Mouse (Mus musculus) B cell, adult 2 months (primary cell): ENCODE data around the gene Ttll5.
A peak's percentile ranks its signal among the peaks of the same experiment; 100 is the strongest.

Experiments used
- DNase-seq, 2 experiments: peaks; one replicate each; pipeline ENCODE4 v3.0.0; 2022

Ttll5 gene

DNA sequence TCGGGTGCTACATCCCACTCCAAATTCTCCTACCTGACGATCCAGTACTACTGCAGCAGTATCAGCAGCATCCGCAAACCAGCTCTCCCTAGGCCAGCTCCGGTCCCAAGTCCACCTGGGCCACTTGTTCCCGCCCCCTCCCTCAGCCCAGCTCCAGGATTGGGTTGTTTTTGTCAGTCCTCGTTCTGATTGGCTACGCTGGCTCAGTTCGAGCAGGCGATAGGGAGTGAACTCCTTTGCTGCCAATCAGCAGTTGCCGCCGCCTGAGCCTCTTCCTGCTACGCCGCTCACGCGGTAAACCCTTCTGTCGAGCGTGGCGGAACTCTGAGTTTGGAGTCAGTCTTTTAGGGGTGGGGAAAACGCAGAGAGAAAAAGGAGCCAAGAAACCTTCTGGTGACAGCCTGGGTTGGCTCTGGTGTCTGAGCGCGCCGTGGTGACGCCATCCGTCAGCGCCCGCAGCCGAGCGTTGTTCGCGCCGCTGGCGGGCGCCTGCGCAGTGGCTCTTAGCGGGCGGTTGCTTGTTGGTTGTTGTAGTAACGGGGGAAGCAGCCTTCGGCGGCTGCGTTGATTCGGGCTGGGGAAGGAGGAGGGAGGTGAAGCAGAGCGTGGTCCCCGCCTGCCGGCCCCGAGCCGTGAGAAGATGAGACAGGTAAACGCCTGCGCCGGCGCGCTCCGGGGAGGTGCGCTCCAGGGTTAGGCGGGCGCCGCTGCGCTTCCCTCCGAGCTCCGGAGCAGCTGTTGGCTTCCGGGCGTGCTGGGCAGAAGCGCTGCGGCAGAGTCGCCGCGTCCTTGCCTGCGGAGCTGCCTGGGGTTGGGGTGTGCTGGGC, at the start of gene Ttll5, which contains the start of gene Erg28:
TSS of gene Ttll5 (plus strand) at position 222 of the 827 bp plus-strand sequence.
TSS of gene Erg28 (minus strand) at position 113 of the 827 bp plus-strand sequence.
- peak; percentile 95 to 97 for DNase-seq

DNA sequence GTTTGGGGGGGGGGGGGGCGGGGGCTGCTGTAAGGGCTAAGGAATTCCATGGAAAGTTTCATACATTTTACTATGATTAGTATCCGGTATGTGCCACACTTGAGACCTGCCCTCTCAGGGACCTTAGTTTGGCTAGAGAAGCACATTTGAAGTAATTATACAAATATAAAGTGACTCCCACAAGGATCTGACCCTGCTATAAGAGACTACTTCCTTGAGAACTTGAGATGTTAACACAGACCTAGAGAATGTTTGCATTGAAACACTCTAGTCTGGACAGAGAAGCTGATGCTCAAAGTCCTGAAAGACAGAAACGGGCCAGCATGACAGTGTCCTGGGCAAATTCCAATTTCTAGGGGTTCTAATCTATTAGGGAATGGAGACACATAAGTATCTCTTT, 45.5 kb upstream of the Ttll5 start:
- DNase-seq: no peak

DNA sequence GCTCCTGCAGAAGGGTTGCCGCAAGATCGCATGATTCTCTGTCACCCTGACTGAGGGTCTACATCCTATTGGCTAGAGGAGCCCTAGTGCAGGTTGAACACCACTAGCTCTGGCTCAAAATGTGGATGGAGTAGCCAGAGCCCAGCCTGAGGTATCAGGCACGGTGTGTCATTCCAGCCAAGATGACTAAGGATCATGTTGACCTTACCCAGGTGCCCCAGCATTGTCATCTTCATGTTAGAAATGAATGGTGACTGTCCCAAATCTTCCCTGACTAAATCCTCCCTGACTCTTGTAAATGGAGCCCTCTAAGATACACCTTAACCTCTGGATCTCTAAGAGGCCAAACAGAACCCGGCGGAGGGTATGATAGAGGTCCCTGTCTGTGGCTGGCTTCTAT, 44.8 kb upstream of the Ttll5 start:
- no peak for DNase-seq

DNA sequence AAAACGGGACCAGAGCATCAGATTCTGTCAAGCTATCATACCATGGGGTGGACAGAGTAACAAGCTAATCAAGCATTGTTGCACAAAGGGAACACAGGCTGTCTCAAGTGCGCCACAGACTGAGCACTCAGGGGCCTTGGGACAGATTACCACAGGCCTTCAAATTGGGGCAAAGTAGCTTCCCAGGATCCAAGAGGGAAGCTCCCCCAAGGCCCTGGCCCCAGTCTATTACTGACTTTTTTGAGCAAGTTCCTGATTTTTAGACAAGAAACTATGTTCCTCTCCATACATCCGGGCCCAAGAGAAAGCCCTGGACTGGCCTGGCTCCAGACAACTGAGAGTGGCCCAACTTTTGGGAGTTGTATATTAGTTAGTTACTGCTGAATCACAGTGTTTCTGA, 42.9 kb upstream of the Ttll5 start:
- DNase-seq: no peak

DNA sequence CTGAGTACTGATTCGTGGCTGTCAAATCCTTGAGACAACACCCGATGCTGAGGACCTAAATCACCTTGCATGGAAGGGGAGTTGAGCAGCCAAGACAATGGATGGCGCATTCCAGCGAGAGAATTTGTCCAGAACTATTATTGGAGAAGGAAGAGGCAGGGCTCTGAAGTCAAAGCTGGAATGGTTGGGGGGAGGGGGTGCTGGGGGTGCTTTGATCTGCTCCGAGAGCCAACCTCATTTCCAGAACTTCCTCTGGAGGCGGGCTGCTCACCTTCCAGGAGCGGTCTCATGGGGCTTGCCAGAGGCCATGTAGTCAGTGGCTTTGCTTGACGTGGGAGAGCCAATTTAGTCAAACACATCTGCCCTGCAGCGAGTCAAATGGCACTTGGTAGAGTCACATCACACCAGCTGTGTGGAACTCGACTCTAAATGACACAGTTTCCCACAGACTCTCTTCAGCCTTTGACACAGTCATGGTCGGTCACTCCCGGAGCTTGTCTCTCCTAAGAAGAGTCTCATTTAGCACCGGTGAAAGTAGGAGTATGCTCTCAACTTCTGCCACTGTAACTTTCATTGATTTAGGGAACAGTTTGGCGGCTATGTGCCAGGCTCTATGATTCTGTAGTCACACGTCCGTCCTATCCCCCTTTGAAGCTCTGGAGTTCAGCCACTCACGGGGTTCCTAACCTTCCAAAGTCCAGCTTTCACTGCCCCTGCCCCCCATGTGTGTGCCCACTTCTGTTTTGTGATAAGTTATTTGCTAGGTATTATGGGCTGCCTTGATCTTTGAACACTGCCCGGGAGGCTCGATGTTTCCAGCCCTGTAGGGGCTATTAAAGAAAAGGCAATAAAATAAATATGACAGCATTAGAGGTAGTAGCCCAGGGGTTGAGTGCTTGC, 39.3 kb upstream of the Ttll5 start:
- DNase-seq: no peak

DNA sequence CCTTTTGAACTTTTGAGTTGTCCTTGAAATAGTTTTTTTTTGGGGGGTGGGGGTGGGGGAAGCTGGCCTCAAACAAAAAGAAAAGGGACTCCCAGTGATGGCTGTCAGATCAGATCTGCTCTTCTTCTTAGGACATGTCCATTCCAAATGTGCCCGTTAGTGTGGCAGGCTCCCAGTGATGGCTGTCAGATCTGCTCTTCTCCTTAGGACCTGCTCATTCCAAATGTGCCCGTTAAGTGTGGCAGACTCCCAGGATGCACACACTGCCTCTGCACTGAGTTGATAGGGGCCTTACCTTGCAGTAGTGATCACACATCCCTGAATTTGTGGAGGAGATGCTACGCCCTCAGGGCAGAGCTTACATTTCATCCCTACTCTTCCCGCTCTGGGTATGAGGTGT, 32.3 kb upstream of the Ttll5 start:
- DNase-seq: no peak

DNA sequence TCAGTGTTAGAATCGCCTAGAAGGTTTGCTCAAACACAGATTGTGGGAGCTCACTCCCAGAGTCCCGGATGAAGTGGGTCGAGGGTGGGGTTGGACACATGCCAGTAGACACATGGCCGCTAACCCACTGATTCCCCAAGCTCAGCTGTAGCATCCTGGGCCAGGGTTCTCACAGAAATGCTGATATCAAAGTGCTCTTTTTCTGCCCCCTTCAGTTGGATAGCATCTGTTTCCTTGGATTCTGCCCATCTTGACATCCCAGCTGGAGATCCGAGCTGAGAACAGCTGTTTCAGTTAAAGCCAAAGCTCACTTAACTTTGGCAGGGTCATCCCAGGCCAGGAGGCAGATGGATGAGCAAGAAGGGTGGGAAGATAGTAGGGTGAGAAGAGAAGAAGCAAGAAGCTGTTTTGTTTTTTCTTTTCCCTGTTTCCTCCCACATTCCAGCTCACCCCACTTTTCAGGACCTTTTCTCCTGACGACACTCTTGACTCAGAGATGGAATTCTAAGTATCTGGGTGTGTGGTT, 31.6 kb upstream of the Ttll5 start:
- DNase-seq: no peak

DNA sequence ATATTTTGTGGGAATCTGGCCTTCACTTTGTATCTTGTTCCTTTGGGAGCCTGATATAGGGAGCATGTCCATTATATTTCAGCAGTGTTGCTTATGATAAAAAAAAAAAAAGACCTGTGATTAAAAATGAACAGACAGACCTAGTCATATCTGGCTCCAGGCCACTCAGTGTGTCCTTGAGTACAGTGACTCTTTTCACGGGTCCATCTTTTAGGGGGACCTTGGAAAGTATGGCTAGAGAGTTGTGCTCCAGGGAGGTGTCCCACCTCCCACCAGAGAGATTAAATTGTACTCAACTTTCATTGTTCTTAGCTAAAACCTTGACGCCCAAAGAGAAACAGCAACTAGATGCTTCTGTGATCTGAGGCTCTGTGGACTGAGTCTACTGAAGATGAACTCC, 30.4 kb upstream of the Ttll5 start:
- DNase-seq: no peak

DNA sequence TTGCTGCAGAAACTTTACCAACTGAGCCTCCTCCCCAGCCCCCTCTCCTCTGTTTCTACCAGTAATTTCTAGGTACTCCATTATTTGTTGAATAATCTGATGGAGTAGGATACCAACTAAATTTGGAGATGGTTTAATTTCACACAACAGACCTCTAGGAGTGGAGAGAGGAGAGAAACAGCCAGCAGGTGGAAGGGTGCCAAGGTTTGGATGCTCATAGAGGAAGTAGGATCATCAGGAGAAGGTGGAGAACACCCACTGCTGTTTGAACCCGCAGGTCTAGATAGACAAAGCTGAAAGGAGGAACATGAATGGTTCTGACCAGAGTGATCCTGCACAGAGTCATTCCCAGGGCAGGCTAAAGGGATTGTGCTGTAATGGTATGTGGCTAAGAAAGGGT, 28.9 kb upstream of the Ttll5 start:
- DNase-seq: no peak

DNA sequence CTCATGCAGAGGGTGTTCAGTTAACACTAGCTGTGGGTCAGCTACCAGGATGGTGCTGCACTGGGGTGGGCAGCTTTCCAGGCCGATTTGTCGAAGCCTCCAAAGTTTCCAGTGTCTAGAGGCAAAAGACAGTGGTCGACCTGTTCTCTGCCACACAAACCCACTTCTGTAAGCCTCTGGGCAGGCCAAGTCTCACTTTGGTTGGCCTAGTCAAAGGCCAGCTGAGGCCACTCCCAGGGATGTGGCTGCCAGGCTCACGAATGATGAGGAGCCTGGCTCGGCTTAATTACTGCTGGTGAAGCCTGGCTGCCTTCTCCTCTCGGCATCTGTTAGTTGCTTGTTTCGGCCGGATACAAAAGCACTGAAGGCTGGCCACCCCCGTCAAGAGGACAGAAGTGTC, 24.4 kb upstream of the Ttll5 start:
- DNase-seq: no peak

DNA sequence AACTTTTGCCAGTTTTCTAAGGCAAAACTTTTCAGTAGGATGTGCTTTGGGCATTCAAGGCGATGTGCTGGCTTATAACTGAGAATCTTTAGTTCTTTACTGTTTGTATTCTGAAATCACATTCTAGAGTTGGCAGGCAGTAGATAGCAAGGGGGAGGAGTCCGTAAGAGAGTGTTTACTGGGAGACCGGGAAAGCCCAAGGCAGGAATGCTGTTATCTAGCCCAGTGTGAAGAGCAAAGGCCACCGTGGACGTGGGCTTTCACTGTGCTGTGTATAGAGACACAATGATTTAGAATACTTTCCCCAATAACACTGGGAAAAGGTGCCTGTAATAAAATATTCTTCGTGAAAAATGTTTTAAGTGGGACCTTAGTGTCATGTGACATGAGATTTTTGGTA, 14.7 kb upstream of the Ttll5 start:
- no peak for DNase-seq

DNA sequence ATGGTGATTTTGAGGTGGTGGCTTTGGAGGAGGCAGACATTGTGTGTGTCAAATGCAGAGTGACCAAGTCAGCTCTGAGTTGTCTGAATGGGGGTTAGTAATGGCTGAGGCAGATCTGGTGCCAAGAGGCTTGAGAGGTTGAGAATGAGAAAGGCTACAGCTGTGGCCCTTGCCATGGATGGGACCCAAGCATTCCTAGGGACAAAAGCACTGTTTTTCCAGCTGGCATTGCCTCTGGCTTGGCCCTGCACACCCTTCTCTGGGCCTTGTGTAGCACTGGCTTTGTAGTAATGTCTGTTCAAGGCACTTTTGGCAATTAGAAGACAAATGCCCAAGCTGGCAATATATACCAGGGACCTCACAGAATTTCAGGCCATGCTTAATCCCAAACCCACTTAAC, 13.5 kb upstream of the Ttll5 start:
- DNase-seq: no peak

DNA sequence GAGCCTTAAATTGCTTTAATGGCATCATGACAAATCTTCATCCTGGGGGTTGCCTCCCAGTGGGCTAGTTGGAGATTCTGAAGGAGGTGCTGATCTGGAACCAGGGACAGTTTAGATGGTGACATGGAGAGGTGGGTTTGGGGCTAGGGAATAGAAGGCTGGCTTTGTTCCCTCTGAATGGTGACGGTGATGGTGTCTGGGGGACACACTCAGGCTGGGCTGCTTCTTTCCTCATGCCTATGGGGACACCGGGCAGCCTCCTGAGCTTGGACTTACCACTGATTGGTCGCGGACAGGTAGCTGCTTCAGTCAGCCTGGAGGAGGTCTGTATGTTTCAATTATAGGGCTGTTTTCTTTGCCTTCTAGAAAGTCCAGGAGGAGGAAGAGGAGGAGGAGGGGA, 12.8 kb upstream of the Ttll5 start:
- DNase-seq: no peak

DNA sequence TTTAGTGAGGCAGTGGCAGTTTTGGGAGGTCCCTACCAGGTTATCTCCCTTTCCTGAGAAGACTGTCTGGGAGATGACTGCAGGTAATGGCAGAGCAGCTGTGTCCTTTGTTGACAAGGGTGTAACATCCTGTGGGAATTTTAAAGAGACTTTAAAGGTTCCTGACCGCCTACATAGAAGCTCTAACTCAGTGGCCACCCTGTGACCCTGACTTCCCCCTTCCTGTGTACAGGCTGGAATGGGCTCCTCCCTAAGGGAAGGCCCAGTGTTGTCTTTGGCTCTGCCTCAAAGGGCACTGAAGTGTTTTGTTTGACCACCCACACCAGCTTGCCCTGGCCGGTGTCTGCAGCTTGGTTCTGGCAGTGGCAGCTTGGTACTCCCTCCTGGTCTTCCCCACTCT, 10.9 kb upstream of the Ttll5 start:
- no peak for DNase-seq

DNA sequence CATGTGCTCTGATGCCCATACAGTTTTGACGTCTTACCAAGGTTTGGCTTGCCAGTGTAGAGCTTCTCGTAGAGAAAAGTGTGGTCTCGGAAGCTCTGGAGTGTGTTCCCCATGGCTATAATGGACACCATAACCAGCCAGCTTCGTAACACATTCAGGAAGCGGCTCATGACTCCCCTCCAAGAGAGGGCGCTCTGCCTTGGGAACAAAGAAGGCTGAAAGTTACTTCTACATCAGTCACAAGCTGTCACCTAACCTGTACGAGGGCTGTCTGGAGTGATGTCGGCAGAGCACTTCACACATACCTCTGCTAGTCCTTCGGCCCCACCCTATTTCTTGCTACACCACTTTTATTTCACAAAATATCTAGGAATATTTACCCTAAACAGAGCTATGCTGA, 2.4 kb upstream of the Ttll5 start:
- DNase-seq: no peak

DNA sequence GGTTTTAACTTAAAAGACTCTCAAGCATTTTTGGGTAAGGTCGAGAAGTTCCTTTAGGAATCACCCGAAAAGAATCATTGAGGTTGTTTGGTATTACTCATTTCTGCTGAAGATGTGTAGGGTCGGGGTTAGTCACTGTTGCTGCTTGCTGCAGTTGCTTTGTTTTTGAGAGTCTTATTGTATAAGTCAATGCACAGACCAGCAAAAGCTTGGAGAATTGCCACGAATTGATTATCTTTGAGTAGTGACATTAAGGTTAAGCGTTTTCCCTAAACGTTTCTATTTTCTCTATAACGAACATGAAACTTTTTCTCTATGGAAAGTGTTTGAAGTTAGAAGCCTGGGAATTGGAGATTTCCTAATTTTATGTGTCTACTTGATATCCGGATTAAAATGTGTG, 902 bp downstream of the Ttll5 start:
- DNase-seq: no peak

DNA sequence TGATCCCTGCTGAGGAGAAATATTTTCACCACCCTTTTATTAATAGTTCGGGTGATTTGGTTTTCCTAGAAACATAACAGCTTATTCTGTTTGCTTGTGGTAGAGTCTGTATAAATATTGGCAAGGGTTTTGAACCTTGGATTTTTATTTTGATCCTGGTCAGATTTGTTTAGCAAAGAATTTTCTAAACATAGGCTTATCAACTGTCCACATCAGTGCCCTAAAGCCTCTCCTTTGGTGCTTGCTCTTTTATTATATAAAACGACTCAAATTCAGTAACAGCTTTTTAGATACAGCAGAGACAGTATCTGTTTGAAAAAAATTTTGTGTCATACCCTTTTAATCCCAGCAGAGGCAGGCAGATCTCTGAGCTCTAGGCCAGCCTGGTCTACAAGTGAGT, 1.4 kb downstream of the Ttll5 start:
- no peak for DNase-seq

DNA sequence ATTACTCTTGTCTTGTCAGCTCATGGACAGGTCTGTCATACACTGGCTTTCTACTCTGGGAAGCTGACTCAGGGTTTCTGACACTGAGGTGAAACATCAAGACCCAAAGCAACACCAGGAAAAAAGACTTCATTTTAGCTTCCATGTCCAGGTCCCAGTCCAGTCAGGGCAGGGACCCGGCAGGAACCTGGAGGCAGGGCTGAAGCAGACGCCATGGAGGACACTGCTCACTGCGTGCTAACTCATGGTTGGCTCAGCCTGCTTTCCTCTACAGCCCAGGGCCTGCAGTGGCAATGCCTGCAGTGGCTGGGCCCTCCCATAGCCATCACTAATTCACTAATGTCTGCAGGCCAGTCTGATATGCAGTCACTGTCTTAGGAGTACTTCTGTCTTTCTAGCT, 4.4 kb downstream of the Ttll5 start:
- no peak for DNase-seq

DNA sequence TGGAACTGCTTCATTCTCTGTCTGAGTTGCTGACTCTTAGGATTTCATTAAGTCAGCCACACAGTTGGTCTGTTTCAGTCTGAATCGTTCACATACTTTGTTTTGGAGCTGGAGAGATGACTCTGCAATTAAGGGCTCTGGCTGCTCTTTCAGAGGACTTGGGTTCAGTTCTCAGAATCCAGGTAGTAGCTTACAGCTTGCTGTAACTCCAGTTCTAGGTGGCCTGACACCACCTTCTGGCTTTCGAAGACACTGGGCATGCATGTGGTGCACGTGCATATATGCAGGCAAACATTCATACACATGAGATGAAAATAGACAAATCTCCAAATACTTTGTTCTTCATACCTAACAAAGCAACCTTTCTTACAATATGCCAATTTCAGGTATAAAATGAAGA, 5.4 kb downstream of the Ttll5 start:
- DNase-seq: no peak

DNA sequence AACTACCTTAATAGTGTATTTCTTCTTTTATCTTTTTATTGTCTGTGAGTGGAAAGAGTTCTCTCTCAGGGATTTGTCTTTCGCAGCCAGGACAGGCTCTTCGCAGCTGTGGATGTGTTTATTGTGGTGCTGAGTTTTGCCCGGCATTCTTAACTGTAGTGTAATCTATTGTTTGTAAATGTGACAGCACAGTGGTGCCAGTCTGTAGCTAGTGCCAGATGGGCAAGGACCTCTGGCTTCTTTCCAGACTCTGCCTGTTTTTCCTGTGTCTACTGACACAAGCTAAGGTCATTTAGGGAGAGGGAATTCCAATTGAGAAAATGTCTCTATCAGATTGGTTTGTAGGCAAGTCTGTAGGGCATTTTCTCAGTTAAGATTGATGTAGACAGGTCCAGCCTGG, 6.2 kb downstream of the Ttll5 start:
- DNase-seq: no peak

DNA sequence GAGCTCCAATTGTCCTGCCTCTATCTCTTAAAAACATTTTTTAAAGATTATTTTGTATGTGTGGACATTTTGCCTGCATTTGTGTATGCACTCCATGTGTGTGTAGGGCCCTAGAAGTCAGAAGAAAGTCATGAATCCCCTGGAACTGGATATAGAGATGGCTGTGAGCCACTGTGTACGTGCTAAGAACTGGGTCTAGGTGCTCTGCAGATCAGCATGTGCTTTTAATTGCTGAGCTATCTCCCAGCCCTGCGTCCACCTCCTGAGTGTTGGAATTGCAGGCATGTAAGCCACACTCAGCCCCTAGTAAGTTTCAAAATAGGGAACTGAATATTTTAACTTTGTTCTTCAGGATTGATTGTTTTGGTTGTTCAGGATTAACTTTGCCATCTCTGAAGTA, 10.1 kb downstream of the Ttll5 start:
- no peak for DNase-seq

DNA sequence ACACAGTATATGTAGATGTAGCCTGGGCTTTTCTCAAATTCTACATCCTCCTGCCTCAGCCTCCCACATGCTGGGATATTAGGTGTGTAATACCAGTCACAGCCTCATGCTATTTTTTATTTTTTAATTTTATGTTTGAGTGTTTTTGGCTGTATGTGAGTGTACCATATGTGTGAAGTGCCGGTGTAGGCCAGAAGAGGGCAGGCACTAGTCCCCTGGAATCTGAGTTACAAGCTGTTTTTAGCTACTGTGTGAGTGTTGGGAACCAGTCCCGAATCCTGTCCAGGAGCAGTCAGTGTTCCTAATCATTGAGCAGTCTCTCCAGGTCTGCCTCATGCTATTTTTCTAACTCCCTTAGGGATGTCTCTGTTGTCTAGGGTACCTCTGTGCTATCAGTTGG, 13.3 kb downstream of the Ttll5 start:
- no peak for DNase-seq

DNA sequence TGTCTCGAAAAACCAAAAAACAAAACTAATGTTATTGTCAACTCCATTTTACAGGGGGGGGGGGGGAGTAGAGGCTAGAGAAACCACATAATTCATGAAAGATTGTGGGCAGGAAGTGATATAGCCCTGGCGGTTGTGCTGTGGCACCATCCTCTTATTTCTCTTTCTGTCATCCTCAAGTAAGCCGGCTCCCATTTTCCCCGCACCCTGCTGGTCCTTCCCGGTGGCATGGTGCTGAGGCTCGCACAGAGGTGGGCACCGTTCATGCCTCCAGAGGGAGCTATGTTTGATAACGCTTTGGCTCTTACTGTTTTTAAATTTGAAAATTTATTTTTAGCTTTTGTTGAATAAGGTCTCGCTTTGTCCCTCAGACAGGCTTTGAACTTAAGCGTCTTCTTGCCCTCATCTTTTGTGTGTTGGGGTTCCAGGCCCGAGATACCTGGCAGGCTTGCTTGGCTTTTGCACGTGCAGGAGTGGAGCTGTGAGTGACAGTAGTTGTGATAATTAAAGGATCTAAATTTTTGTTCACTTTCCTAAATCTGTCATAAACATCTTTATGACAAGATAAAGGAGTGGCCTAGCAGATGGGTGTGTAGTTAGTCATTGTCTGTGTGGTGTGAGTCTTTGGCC, 15.0 kb downstream of the Ttll5 start:
- no peak for DNase-seq
